Mouse (Mus musculus) spleen, embryonic (tissue): ENCODE results near the gene A630001G21Rik.
"Not testable (repeated sequence)": the region's sequence is repeated elsewhere in the genome, so short reads cannot be mapped to it uniquely, and the experiment has no call there.

Experiments
- CTCF ChIA-PET: fragments of 350-600 bp; sonication (Branson Sonifier 250); formaldehyde crosslinking; loops from one replicate; lab custom pipeline; 2022; lab: Charles Lee

The A630001G21Rik gene

DNA sequence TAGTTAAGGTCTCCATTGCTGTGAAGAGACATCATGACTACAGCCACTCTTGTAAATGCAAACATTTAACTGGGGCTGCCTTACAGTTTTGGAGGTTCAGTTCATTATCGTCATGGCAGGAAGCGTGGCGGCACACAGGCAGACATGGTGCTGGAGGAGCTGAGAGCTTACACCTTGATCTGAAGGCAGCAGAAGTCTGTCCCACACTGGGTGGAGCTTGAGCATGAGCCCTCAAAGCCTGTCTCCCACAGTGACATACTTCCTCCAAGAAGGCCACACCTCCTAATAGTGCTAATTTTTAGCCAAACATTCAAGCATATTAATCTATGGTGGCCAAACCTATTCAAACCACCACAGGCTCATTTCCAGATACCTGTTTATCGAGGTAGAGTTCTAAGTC lies at the start of gene A630001G21Rik:
Gene A630001G21Rik (minus strand): TSS at position 208 of the 400 bp plus-strand sequence.
- CTCF ChIA-PET = no interaction called here

DNA sequence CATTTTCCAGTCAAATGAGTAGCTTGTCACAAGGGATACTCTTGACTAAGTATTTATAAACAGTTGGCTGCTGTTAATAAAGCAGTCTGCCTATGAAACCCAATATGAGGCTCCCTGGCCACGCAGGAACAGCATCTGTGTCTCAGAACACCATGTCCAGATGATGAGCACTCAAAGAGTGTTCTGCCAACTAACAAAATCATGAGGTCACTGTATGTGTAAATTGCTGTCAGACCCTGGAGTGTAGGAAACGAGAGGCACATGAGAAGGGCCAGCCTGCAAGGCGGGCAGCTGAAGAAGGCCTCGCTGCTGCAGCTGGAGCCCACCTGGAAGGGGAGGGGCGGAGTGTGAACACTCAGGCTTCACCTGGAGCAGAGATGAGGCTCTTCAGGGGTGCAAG lies 48.7 kb upstream of the A630001G21Rik start:
- CTCF ChIA-PET = interaction anchor here (0.6 kb wide), 1 partner anchor 136 kb away, joined by 5 read pairs; no protein-coding TSS in a partner anchor

DNA sequence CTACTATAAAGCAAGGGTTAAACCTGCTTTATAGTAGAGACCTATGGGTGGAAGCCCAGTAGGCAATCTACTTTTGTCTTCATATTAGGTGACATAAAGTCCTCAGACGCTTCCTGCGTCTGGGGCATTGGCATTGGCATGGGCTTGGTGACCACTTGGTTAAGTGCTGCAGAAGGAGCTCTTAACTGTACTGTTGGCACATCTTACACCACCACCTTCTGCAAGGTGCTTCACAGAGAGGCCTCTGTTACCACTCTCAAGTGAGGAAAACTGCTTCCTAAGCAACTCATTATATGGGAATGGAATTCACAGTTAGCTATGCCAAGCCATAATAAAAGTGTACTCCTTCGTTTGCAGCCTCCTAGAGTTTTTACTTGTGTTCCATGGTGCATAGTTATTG lies 46.5 kb upstream of the A630001G21Rik start:
- CTCF ChIA-PET = no interaction called here

DNA sequence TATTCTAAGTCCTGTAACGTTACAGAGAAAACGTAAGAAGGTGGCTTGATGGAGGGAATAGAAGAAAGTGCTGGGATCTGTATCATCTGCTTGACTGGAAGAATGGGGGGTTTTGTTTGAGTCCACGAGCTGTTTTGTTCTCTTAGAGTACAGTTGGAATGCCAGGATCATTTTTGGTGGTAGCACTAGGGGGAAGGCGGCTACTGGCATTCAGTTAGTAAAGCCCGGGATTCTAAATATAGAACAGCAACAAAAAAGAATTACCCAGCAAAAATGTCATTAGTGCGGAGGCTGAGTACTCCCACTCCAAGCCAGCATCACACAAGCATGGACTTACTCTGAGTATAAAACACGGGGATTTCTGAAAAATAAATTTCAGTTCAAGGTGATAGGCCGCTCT lies 43.8 kb upstream of the A630001G21Rik start:
- CTCF ChIA-PET = no interaction called here

GRCm38 (mm10) chr1:85819695-85820094 lies 41.3 kb upstream of the A630001G21Rik start:
- CTCF ChIA-PET = no interaction called here

DNA sequence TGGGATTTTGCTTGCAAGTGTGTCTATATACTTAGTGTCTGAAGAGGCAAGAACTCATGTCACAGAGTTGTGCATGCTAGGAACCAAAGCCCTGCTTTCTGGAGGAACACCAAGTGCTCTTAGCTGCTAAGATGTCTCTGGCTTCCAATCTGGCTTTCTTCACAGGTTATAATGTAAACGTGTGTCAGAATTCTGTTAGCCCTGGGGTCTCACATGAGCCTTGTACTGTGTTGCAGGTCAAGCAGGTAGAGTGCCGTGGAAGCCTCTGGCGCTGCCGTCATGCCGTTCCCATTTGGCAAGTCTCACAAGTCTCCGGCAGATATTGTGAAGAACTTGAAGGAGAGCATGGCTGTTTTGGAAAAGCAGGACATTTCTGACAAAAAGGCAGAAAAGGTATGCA lies 39.7 kb upstream of the A630001G21Rik start:
- CTCF ChIA-PET = no interaction called here

- CTCF ChIA-PET = not testable (repeated sequence)
Measured at GRCm38 (mm10) chr1:85814213-85814612, 35.8 kb upstream of the A630001G21Rik start.

- CTCF ChIA-PET = interaction anchor here (0.8 to 1.3 kb wide), 2 partner anchors 32 to 36 kb away, joined by 3 to 5 read pairs; no protein-coding TSS in a partner anchor
Measured at GRCm38 (mm10) chr1:85810787-85811186, 32.3 kb upstream of the A630001G21Rik start.

GRCm38 (mm10) chr1:85810343-85810742 lies 31.9 kb upstream of the A630001G21Rik start:
- CTCF ChIA-PET = interaction anchor here (1.2 to 1.3 kb wide), 2 partner anchors 16 to 32 kb away, joined by 3 to 5 read pairs; no protein-coding TSS in a partner anchor

DNA sequence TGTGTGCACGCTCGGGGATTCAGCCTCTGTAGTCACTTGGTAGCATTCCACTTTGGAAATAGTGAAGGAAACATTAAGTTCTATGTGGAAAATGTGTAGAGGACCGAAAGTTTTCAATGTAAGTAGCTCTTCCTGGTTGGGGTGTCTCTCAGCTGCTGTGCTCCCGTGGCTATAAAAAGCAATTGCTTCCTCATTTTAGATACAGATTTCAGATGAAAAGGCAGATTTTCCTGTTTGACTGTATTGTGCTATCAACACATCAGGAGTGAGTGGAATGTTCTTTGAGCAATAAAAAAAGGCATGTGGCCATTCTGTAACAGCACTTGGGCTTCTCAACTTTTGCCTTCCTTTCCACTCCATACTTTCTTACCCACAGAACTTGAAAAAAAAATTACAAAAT lies 30.8 kb upstream of the A630001G21Rik start:
- CTCF ChIA-PET = interaction anchor here (1.2 kb wide), 1 partner anchor 15 kb away, joined by 3 read pairs; no protein-coding TSS in a partner anchor

- CTCF ChIA-PET = no interaction called here
Measured at GRCm38 (mm10) chr1:85804551-85804950, 26.1 kb upstream of the A630001G21Rik start.

GRCm38 (mm10) chr1:85802517-85802916 lies 24.1 kb upstream of the A630001G21Rik start:
- CTCF ChIA-PET = interaction anchor here (0.6 kb wide), 1 partner anchor 51 kb away, joined by 5 read pairs; no protein-coding TSS in a partner anchor

DNA sequence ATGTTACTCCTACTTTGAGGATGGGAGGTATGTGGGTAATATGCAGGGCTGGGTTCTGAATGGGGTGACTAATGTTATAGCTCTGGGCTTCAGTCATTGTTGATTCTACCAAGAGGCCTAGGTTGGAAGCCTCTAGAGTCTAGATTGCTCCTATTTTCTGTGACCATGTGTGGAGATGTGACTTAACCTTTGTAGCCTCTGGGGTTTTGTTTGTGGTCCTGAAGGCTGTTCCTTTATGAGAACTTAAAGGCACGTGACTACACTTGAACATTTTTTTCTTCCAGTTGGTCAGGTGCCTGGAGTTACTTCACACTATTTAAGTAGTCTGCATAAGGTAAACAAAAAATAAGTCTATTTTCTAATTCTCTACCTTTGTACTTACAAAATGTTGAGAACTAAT lies 21.3 kb upstream of the A630001G21Rik start:
- CTCF ChIA-PET = no interaction called here

GRCm38 (mm10) chr1:85795196-85795595 lies 16.8 kb upstream of the A630001G21Rik start:
- CTCF ChIA-PET = interaction anchor here (0.6 to 1.5 kb wide), 3 partner anchors 14 to 131 kb away, joined by 3 read pairs; no protein-coding TSS in a partner anchor

DNA sequence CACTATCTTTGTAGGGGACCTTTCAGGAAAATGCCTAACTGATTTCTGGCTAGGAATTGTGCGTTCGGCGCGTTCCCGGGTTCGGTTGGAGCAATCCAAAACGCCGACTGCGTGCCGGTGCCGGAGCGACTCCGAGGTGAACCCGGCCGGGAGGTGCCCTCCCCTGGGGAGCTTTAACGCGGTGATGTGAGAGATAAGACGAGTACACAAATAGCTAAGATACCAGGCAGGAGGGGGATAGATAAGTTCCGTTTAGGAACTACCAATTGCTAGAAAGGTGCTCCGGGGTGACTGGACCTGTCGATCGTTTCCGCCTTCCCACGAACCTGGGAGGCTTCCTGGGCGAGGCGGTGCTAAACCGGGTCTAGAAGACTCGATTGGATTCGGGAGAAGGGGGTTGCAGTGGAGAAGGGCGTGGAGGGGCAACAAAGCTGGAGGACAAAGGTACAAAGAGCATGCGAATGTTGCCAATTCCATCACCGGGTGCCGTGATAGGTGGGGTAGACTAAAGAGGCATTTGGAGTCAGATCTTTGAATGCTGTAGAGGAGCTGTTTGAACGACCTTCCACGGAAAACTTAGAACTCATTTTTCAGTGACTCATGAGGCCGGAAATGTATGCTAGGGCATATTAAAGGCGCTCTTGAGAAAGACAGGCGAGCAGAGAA lies 15.8 kb upstream of the A630001G21Rik start:
- CTCF ChIA-PET = interaction anchor here (0.6 to 1.5 kb wide), 3 partner anchors 15 to 190 kb away, joined by 3 read pairs; no protein-coding TSS in a partner anchor

GRCm38 (mm10) chr1:85793208-85794105 lies 15.0 kb upstream of the A630001G21Rik start, which contains the start of gene Cab39:
Gene Cab39, plus strand, starts transcription at chr1:85793441.
- CTCF ChIA-PET = interaction anchor here (0.6 kb wide), 3 partner anchors 32 to 594 kb away, joined by 3 read pairs; no protein-coding TSS in a partner anchor

DNA sequence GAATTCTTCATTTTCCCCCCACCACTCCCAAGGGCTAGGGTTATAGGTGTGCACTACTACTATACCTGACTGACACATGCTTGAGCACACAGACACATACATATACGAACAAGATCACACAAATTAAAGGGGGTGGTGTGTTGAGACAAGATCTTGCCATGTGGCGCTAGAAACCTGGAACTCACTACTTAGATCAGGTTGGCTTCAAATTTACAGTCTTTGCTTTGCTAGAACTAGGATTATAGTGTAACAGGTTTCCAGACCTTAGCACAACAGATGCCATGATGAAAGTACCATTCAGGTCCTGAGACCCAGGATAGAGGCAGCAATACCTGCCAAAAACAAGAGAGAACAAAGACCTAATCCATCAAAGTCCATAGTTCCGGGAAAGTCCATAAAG lies 13.0 kb upstream of the A630001G21Rik start:
- CTCF ChIA-PET = no interaction called here

DNA sequence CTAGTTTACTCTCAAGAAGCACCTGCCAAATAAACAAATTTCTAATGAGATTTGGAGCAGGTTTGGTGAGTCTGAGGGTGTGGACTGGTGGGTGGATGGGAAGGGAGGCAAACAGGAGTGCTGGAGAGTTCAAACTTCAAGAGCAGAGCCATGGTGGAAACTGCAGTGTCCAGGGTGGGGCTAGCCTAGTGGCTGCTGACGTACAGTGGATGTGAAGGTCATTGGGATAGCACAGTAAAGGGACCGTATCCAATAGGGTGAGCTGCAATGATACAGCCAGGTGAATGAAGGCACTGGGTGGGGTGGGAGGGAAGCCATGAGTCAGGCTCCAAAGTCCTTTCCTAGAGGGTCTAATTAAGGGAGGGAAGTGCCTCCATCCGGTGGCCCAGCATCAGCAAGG lies 12.1 kb upstream of the A630001G21Rik start:
- CTCF ChIA-PET = no interaction called here

- CTCF ChIA-PET = no interaction called here
Measured at GRCm38 (mm10) chr1:85779428-85780180, 1.2 kb upstream of the A630001G21Rik start.

DNA sequence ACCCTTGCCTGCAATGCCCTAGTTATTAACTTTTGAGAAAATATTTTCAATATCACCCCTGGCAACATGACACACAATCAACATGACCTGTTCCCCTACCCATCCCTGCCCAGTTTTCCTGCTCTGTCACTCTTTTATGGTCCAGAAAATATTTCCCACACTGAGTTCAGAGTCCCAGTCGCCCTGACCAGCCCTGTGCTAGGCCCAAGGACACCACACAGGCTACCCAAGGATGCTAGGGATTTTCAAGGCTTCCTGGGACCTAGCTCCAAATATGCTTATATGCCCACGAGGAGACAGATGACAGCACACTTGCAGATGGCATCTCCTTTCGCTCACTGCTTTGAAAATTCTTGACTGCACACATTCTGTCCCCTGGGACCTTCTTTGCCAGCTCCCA lies 569 bp upstream of the A630001G21Rik start:
- CTCF ChIA-PET = no interaction called here

DNA sequence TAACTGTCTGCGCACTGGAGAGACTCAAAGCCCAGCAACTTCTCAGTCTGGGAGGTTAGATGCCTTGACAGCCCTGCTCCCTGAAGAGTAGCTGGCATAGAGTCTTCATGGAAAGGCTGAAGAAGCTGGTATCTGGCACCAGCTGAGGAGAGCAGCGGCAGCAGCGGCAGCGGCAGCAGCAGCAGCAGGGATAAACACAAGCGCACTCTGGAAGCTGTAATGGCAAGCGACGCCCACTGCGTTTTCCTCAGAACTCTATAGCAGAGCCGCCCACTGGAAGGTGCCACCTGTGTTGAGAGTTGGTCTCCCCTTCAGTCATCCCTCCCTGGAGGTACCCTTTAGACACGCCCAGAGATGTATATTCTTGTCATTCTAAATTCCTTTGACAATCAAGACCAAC lies 2.3 kb downstream of the A630001G21Rik start:
- CTCF ChIA-PET = interaction anchor here (0.6 to 0.7 kb wide), 2 partner anchors 9 to 80 kb away, joined by 4 read pairs; no protein-coding TSS in a partner anchor
